Mouse (Mus musculus) hindbrain, embryonic 15.5 days (tissue): ENCODE measurements around the gene Six1. TPM values are rescaled to one million over a fixed set of nuclear protein-coding genes. Genes with fewer than 3 reads are reported as not detected.
"Not testable (repeated sequence)": the region's sequence is repeated elsewhere in the genome, so short reads cannot be mapped to it uniquely, and the experiment has no call there.

Experiments used
- ATAC-seq: fragments of 200-750 bp; cut with Nextera tagmentation; 2 replicates; pipeline ENCODE4 v1.8.0; 2017; ENCODE audit warnings: low read depth, moderate number of reproducible peaks, moderate TSS enrichment; ENCODE audit not compliant: low FRiP score
- H3K27ac ChIP-seq: fragments of 300-500 bp; sonication (generic); replicated peaks from 2 replicates; pipeline ENCODE4 v1.5.1; 2015; ENCODE audit warnings: mild to moderate bottlenecking, inconsistent platforms
- H3K27me3 ChIP-seq: fragments of 300-500 bp; sonication (generic); 2 replicates; pipeline ENCODE4 v1.6.1; 2015; ENCODE audit warnings: control low read depth, inconsistent platforms
- H3K36me3 ChIP-seq: fragments of 300-500 bp; sonication (generic); 2 replicates; pipeline ENCODE4 v1.6.1; 2015; ENCODE audit warnings: control low read depth, inconsistent platforms
- H3K4me1 ChIP-seq: fragments of 300-500 bp; sonication (generic); replicated peaks from 2 replicates; pipeline ENCODE4 v1.6.1; 2015; ENCODE audit warnings: control low read depth, inconsistent platforms
- H3K4me2 ChIP-seq: fragments of 300-500 bp; sonication (generic); 2 replicates; pipeline ENCODE4 v1.6.1; 2015; ENCODE audit warnings: moderate library complexity, mild to moderate bottlenecking, inconsistent platforms
- H3K4me3 ChIP-seq: fragments of 300-500 bp; sonication (generic); 2 replicates; pipeline ENCODE4 v1.5.1; 2015; ENCODE audit warnings: mild to moderate bottlenecking, inconsistent platforms
- H3K9ac ChIP-seq: fragments of 300-500 bp; sonication (generic); 2 replicates; pipeline ENCODE4 v1.6.1; 2015; ENCODE audit warnings: inconsistent platforms
- H3K9me3 ChIP-seq: fragments of 300-500 bp; sonication (generic); 2 replicates; pipeline ENCODE4 v1.6.1; 2016; ENCODE audit warnings: control low read depth, inconsistent platforms
- WGBS: fragments of 180-500 bp; shearing (Covaris S2); methylation state at CpG from one replicate; pipeline ENCODE4 v1.1.7; 2015; 5-methylcytosine and 5-hydroxymethylcytosine counted together
- polyA plus RNA-seq: library from polyadenylated mRNA; unstranded; fragments of >200 nt; fragmentation: Nextera tagmentation; extraction: Ambion mirVana; gene quantifications from 2 replicates; pipeline ENCODE4 v1.2.1, GENCODE M21; 2015

Gene Six1
- polyA plus RNA-seq, 1 experiment from 2014 or later, result 0.65 TPM

DNA sequence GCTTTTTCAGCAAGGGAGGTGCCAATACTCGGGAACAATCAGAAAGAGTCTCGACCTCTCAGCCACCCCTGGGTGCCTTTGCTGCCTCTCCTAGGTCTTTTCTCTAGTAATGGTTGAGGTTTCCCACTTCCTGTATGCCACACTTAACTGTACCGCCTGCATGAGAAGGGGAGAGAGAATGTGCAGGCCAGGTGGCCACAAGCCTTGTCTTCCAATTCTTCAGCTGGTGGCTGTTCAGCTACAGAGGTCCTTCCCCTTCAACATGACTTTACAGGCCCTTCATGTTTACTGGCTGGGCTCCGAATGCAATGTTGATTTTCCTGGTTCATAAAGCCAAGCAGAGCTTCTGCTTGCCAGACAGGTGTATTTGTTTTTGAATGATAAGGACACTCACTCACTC, 39.4 kb downstream of the Six1 start:
- 81% methylated on average over 4 of the region's 4 CpGs for WGBS
- Histone ChIP-seq H3K36me3 (no peaks in the 10 kb centered on the region), H3K27me3 (no peaks in the 10 kb centered on the region), H3K4me3 (no peak overlapping the region), H3K27ac (no peak overlapping the region), H3K4me2 (no peak overlapping the region), H3K4me1 (no peaks in the 10 kb centered on the region), H3K9ac (no peak overlapping the region), H3K9me3 (no peaks in the 10 kb centered on the region)
- no peak for ATAC-seq

DNA sequence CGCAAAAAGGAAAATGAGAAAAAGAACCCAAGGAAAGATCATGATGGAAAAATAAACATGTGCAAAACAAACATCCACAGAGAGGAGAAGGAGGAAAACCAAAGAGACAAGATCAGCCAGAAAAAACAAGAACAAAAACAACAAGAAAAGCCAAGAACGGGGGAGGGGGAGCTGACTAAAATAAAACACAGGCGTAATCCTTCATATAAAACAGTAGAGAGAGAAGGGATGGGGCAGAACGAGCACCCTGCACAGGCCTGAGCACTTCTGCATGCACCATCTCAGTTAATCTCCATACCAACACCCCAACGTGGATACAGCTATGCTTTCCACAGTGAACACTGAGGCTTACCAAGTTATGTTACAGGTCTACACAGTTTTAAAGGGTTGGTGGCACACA, 40.9 kb downstream of the Six1 start:
- no peak for ATAC-seq
- Histone ChIP-seq H3K27me3 (no peaks in the 10 kb centered on the region), H3K27ac (no peak overlapping the region), H3K9me3 (no peaks in the 10 kb centered on the region), H3K9ac (no peak overlapping the region), H3K4me1 (no peaks in the 10 kb centered on the region), H3K36me3 (no peaks in the 10 kb centered on the region), H3K4me3 (no peak overlapping the region), H3K4me2 (no peak overlapping the region)
- 85% methylated on average over 5 of the region's 5 CpGs for WGBS

DNA sequence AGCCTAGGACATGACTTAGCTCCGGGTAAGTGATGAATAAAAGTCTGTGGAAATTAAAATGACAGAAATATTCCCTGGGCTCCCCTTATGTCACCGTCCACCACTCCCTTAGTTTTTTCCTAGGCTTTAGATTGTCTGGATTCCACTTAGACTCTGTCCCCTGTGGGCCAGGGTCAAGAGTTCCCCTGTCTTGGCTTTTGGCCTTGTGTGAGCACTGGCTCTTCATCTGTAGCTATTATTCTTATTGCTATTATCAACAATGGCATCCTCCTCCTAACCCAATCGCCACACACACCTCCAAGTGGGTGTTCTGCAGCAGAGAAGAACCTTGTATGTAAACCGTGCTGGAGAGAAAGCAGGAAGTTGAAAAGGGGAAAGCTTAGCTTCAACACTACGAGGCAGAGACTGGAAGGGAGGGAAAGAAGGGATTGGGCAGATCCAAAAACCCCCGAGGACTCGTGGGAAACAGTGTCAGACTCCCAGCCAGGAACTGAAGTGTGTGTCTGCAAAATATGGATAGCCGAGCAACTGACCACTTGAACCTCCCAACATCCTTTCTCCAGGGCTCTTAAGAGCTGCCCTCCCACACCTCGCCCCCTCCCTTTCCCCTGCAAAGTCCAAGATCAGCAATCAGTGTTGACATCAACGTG, 41.4 kb downstream of the Six1 start:
- no peak overlapping the region for H3K27ac ChIP-seq
- no peak overlapping the region for H3K9ac ChIP-seq
- H3K27me3 ChIP-seq, result no peaks in the 10 kb centered on the region
- H3K36me3 ChIP-seq, result no peaks in the 10 kb centered on the region
- H3K4me2 ChIP-seq, result no peak overlapping the region
- no peaks in the 10 kb centered on the region for H3K4me1 ChIP-seq
- ATAC-seq, result no peak
- 62% methylated on average over 10 of the region's 10 CpGs for WGBS
- H3K9me3 ChIP-seq, result no peaks in the 10 kb centered on the region
- no peak overlapping the region for H3K4me3 ChIP-seq

DNA sequence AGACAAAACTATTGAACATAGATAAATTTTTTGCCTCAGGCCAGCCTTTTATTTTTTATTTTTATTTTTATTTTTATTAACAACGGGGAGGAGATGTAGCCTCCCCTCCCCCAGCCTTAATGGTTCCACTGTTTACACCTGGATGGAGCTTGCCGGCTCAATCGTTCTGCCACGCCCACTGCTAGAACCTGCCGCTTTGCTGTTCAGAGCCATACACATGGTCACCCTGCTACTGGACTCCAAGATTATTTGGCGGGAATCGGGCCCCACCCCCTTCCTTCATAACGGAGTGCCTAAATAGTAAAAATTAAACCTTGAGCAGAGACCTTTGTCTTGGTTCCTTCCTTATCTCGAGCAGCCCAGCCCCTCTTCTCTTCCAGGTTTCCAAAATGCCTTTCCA, 50.8 kb downstream of the Six1 start:
- H3K4me3 ChIP-seq, H3K9ac ChIP-seq, H3K4me1 ChIP-seq, H3K4me2 ChIP-seq, H3K27me3 ChIP-seq, H3K36me3 ChIP-seq, H3K27ac ChIP-seq, ATAC-seq, H3K9me3 ChIP-seq: not testable (repeated sequence)
- WGBS, result 52% methylated on average over 9 of the region's 9 CpGs

DNA sequence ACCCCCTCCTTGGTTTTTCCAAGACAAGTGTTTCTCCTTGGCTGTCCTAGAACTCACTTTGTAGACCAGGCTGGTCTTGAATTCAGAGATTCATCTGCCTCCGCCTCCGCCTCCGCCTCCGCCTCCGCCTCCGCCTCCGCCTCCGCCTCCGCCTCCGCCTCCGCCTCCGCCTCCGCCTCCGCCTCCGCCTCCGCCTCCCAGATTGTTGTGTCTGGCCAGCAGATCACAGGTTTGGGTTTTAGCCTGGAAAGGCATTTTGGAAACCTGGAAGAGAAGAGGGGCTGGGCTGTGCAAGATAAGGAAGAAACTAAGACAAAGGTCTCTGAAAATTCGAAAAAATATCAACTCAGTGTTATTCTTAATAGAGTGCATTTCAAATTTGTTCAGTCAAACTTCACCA, 51.4 kb downstream of the Six1 start:
- not testable (repeated sequence) for H3K9ac ChIP-seq, H3K27ac ChIP-seq, ATAC-seq, H3K4me3 ChIP-seq, H3K36me3 ChIP-seq, H3K4me2 ChIP-seq, H3K9me3 ChIP-seq, H3K4me1 ChIP-seq, H3K27me3 ChIP-seq
- 47% methylated on average over 16 of the region's 17 CpGs for WGBS

DNA sequence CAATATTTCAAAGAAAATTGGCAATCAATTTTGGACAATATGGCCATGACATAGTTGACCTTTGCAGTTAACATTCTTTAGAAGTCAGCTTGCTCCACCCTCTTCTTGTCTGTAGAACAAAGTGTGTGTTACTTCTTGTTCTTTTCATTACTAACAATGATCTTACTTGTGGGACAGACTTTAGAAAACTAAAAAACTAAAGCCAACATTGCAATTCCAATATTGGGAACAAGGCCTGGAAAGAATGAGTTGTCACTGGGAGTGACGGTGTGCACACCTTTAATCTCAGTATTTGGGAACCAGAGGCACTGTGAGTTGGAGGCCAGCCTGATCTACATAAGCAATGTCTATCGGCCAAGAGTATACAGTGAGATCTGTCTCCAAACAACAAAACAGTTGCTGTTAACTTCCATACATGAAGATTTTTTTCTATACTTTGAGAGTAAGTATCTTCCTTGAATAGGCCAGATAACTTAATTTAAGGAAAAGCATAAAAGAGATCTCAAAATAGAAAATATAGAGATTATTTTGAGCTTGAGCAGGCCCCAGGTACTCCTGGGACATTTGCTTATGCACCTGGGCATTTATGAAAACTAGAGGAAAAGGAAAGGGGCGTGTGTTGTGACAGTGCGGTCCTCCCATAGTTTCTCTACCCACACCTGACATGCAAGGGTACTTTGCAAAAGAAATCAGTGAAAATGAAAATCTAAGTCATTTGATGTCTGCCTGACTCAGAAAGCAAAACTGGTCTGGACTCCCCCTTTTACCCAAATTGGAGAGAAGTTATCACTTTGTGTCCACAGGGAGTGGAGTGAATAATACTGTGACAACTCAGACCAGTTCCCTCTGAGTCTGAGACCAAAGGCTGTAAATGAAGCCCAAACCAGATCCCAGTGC, 55.3 kb downstream of the Six1 start:
- Histone ChIP-seq H3K36me3 (no peaks in the 10 kb centered on the region), H3K4me2 (no peak overlapping the region), H3K9me3 (no peaks in the 10 kb centered on the region), H3K4me3 (no peak overlapping the region), H3K9ac (no peak overlapping the region), H3K4me1 (no peaks in the 10 kb centered on the region), H3K27me3 (no peaks in the 10 kb centered on the region), H3K27ac (no peak overlapping the region)
- 92% methylated on average over 4 of the region's 4 CpGs for WGBS
- no peak for ATAC-seq

DNA sequence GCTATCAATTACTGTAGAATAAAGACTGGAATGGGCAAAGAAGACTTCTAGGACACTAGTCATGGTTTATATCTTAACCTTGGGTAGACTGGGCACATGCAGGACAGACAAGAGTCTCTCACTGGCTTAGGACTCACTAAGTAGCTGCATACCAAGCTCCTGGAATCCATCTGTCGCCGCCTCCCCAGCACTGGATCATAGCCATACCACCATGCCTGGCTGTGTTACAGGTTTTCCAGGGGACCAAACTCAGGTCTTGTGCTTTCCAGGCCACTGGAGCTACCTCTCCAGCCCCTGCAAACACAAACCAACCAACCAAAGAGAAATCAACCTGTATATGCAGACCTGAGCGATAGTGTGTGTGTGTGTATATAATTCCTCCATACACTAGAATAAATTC, 57.0 kb downstream of the Six1 start:
- H3K27ac ChIP-seq, result no peak overlapping the region
- WGBS, result 94% methylated on average over 3 of the region's 3 CpGs
- no peak for ATAC-seq
- H3K4me2 ChIP-seq, result no peak overlapping the region
- no peak overlapping the region for H3K9ac ChIP-seq
- H3K9me3 ChIP-seq, result no peaks in the 10 kb centered on the region
- no peak overlapping the region for H3K4me3 ChIP-seq
- no peaks in the 10 kb centered on the region for H3K36me3 ChIP-seq
- H3K4me1 ChIP-seq, result no peaks in the 10 kb centered on the region
- no peaks in the 10 kb centered on the region for H3K27me3 ChIP-seq

Other genes starting within 250 kb of the Six1 start
- not detected in 2 replicates for gene Six6, start 114.0 kb downstream of the Six1 start, polyA plus RNA-seq
- gene 4930447C04Rik, start 113.1 kb downstream of the Six1 start, polyA plus RNA-seq, result 6.5 and 6.7 TPM in 2 replicates
- 0.43 and 0.47 TPM in 2 replicates for gene Six4, start 59.6 kb upstream of the Six1 start, polyA plus RNA-seq
- gene Mnat1, start 69.8 kb upstream of the Six1 start, polyA plus RNA-seq, result 15.9 and 16.4 TPM in 2 replicates
- 14.8 and 15.2 TPM in 2 replicates for gene Trmt5, start 232.8 kb upstream of the Six1 start, polyA plus RNA-seq
- gene Slc38a6, start 232.9 kb upstream of the Six1 start, polyA plus RNA-seq, result 9.1 and 12.1 TPM in 2 replicates